Mouse (Mus musculus): ENCODE data around the gene Zfp821.

Zfp821 gene

GRCm38 (mm10) chr8:109750699-109751098 is 45.4 kb downstream of the Zfp821 start:
- TF ChIP-seq GATA4 (IDR thresholded peaks at IDR 0.05; ENCODE audit: insufficient replicate concordance, low read length): no peak

- no peak for TF ChIP-seq GATA4 (IDR thresholded peaks at IDR 0.05; ENCODE audit: insufficient replicate concordance, low read length)
Measured at GRCm38 (mm10) chr8:109751731-109752485, 46.6 kb downstream of the Zfp821 start.

- no peak for TF ChIP-seq GATA4 (IDR thresholded peaks at IDR 0.05; ENCODE audit: insufficient replicate concordance, low read length)
Measured at GRCm38 (mm10) chr8:109754696-109755095, 49.4 kb downstream of the Zfp821 start.

- no peak for TF ChIP-seq GATA4 (IDR thresholded peaks at IDR 0.05; ENCODE audit: insufficient replicate concordance, low read length)
Measured at GRCm38 (mm10) chr8:109756849-109757248, 51.5 kb downstream of the Zfp821 start.

GRCm38 (mm10) chr8:109759426-109759825 is 54.1 kb downstream of the Zfp821 start:
- TF ChIP-seq GATA4 (IDR thresholded peaks at IDR 0.05; ENCODE audit: insufficient replicate concordance, low read length): no peak

GRCm38 (mm10) chr8:109760221-109760620 is 54.9 kb downstream of the Zfp821 start:
- peak; percentile 13; the same call in 1 of the 2 replicates for TF ChIP-seq GATA4 (IDR thresholded peaks at IDR 0.05; ENCODE audit: insufficient replicate concordance, low read length)

GRCm38 (mm10) chr8:109764031-109764430 is 58.7 kb downstream of the Zfp821 start:
- TF ChIP-seq GATA4 (IDR thresholded peaks at IDR 0.05; ENCODE audit: insufficient replicate concordance, low read length): no peak

- no peak for TF ChIP-seq GATA4 (IDR thresholded peaks at IDR 0.05; ENCODE audit: insufficient replicate concordance, low read length)
Measured at GRCm38 (mm10) chr8:109766081-109766480, 60.7 kb downstream of the Zfp821 start.

- no peak for TF ChIP-seq GATA4 (IDR thresholded peaks at IDR 0.05; ENCODE audit: insufficient replicate concordance, low read length)
Measured at GRCm38 (mm10) chr8:109773154-109773553, 67.8 kb downstream of the Zfp821 start.
